Mouse (Mus musculus): ENCODE measurements around the gene Schip1.

GRCm38 (mm10) chr3:68203934-68204467 is 139.4 kb downstream of the Schip1 start:
- TF ChIP-seq CTCF (conservative IDR thresholded peaks at IDR 0.05; ENCODE audit: insufficient read depth, insufficient read length, low read depth, low read length) (no peak), POLR2A (IDR thresholded peaks at IDR 0.05; ENCODE audit: low read depth, low read length) (no peak)

Measured in kidney, adult 2 months (tissue).